Mouse (Mus musculus): ENCODE measurements around the gene Btnl9.
"Not testable (repeated sequence)": the region's sequence is repeated elsewhere in the genome, so short reads cannot be mapped to it uniquely, and the experiment has no call there.

Btnl9 gene

GRCm38 (mm10) chr11:49186955-49187488, at the start of gene Btnl9:
TSS of gene Btnl9 (minus strand) at chr11:49187159.
- DNase-seq = no peak

- DNase-seq = no peak
Observed at GRCm38 (mm10) chr11:49235459-49236207, 48.7 kb upstream of the Btnl9 start.

- no peak for DNase-seq
Observed at GRCm38 (mm10) chr11:49232781-49233180, 45.8 kb upstream of the Btnl9 start.

- DNase-seq = no peak
Observed at GRCm38 (mm10) chr11:49224455-49224854, 37.5 kb upstream of the Btnl9 start.

- no peak for DNase-seq
Observed at GRCm38 (mm10) chr11:49219271-49219670, 32.3 kb upstream of the Btnl9 start.

GRCm38 (mm10) chr11:49213505-49213904, 26.5 kb upstream of the Btnl9 start:
- no peak for DNase-seq

- no peak for DNase-seq
Observed at GRCm38 (mm10) chr11:49212577-49212976, 25.6 kb upstream of the Btnl9 start.

- DNase-seq = no peak
Observed at GRCm38 (mm10) chr11:49207495-49207894, 20.5 kb upstream of the Btnl9 start.

- no peak for DNase-seq
Observed at GRCm38 (mm10) chr11:49205080-49205590, 18.2 kb upstream of the Btnl9 start.

GRCm38 (mm10) chr11:49203771-49204497, 17.0 kb upstream of the Btnl9 start:
- peak; percentile 59 for DNase-seq

- peak; percentile 89 for DNase-seq
Observed at GRCm38 (mm10) chr11:49203129-49203768, 16.3 kb upstream of the Btnl9 start, which contains the start of gene Zfp62. TSS of gene Zfp62 (plus strand) at chr11:49203292.

GRCm38 (mm10) chr11:49202523-49203061, 15.6 kb upstream of the Btnl9 start:
- peak; percentile 33 for DNase-seq

- no peak for DNase-seq
Observed at GRCm38 (mm10) chr11:49202071-49202470, 15.1 kb upstream of the Btnl9 start.

- DNase-seq = no peak
Observed at GRCm38 (mm10) chr11:49201142-49201541, 14.2 kb upstream of the Btnl9 start.

- DNase-seq = no peak
Observed at GRCm38 (mm10) chr11:49200666-49201065, 13.7 kb upstream of the Btnl9 start.

- DNase-seq = peak; percentile 50
Observed at GRCm38 (mm10) chr11:49195819-49196322, 8.9 kb upstream of the Btnl9 start.

GRCm38 (mm10) chr11:49194771-49195170, 7.8 kb upstream of the Btnl9 start:
- DNase-seq = not testable (repeated sequence)

GRCm38 (mm10) chr11:49191083-49191482, 4.1 kb upstream of the Btnl9 start:
- DNase-seq = no peak

- peak; percentile 86 for DNase-seq
Observed at GRCm38 (mm10) chr11:49189737-49190136, 2.8 kb upstream of the Btnl9 start.

- DNase-seq = no peak
Observed at GRCm38 (mm10) chr11:49187701-49188100, 742 bp upstream of the Btnl9 start.

GRCm38 (mm10) chr11:49186452-49186851, 507 bp downstream of the Btnl9 start:
- no peak for DNase-seq

GRCm38 (mm10) chr11:49183172-49183571, 3.8 kb downstream of the Btnl9 start:
- no peak for DNase-seq

All from thymus, postnatal 4 days (tissue).